Mouse (Mus musculus) ES-E14 (cell line): ENCODE results near the gene Bpgm.

ENCODE experiments used
- CHD2 ChIP-seq: IDR thresholded peaks from 2 replicates; pipeline ENCODE4 v1.6.1; 2014; ENCODE audit warnings: mild to moderate bottlenecking, low read depth, low read length, inconsistent platforms
- HCFC1 ChIP-seq: IDR thresholded peaks from 2 replicates; pipeline ENCODE4 v1.6.1; 2012; ENCODE audit warnings: low read length, inconsistent platforms, borderline replicate concordance; ENCODE audit not compliant: insufficient read depth
- MAFK ChIP-seq: IDR thresholded peaks from 2 replicates; pipeline ENCODE4 v1.6.1; 2014; ENCODE audit warnings: mild to moderate bottlenecking, low read depth, low read length, inconsistent platforms; ENCODE audit not compliant: insufficient read depth
- ZC3H11A ChIP-seq: IDR thresholded peaks from 2 replicates; pipeline ENCODE4 v1.6.1; 2012; ENCODE audit warnings: low read depth, mild to moderate bottlenecking, inconsistent platforms, low read length, borderline replicate concordance
- ZNF384 ChIP-seq: IDR thresholded peaks from 2 replicates; pipeline ENCODE4 v1.6.1; 2012; ENCODE audit warnings: low read depth, low read length, inconsistent platforms

DNA sequence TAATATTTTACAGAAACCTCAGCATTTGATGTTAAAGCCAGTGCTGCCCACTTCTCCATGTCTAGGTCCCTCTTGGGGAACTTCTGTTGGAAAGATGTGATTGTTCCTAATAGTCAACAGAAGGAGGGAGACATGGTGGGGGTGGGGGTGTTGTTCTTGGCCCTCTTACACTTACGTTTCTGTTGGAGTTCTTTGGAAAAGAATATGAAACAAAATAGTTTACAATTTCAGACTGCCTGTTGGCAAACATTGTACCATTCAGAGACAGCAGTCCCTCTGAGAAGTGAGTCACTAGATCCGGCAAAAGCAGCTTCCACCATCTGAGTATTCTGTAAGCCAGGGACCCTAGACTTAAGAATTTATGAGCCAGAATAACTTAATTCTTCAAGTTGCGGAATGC lies 54.0 kb downstream of the Bpgm start:
- TF ChIP-seq ZNF384 (no peak), HCFC1 (no peak), ZC3H11A (no peak), MAFK (no peak), CHD2 (no peak)
